Mouse (Mus musculus) heart, postnatal 4 days (tissue): ENCODE data around the gene Kbtbd7. TPM values are rescaled to one million over a fixed set of nuclear protein-coding genes. Genes with fewer than 3 reads are reported as not detected.

Experiments
- DNase-seq: peaks from one replicate; pipeline ENCODE4 v3.0.0; 2021
- total RNA-seq, 2 experiments: library from RNA; stranded (reverse); gene quantifications; 2 replicates each; pipeline ENCODE4 v1.2.3; 2021

The Kbtbd7 gene
- total RNA-seq = 10 to 100 TPM; 11.0 to 11.1 TPM

- peak; percentile 95 for DNase-seq
Observed at GRCm38 (mm10) chr14:79425979-79426729, at the start of gene Kbtbd7. Gene Kbtbd7 (plus strand): TSS chr14:79426511.

DNA sequence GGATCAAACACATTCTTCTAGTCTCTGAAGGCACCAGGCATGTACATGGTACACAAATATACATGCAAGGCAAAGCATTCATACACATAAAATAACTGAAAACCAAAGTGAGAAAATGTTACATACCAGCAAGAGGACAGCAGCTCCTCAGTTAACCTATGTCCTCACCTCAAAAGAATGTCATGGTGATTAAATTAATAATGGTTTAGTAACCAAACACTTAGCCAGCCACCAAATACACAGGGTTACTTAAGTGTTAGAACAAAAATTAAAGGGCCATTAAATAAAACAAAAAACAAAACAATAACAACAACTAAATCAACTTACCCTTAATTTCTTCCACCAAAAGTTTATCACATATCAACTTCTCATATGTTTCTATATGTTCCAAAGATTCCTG is 49.3 kb upstream of the Kbtbd7 start:
- no peak for DNase-seq

GRCm38 (mm10) chr14:79383120-79383519 is 43.2 kb upstream of the Kbtbd7 start:
- DNase-seq = no peak

DNA sequence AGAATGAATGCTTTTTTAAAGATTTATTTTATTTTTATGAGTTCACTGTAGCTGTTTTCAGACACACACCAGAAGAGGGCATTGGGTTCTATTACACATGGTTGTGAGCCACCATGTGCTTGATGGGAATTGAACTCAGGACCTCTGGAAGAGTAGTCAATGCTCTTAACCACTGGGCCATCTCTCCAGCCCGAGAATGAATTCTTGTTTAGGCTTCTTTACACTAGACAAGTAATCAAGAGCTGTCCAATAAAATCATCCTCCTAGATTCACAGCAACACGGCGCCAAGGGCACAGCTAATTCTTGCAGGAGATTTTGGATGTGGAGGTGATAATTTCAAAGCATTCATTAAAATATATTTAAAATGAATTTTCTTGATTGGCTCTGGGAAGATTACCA is 38.0 kb upstream of the Kbtbd7 start:
- no peak for DNase-seq

GRCm38 (mm10) chr14:79389438-79390264 is 36.7 kb upstream of the Kbtbd7 start:
- peak; percentile 59 for DNase-seq

GRCm38 (mm10) chr14:79390265-79390926 is 35.9 kb upstream of the Kbtbd7 start, which contains the start of gene Naa16:
Gene Naa16 (minus strand): TSS chr14:79390778.
- peak; percentile 97 for DNase-seq

- DNase-seq = no peak
Observed at GRCm38 (mm10) chr14:79393289-79393688, 33.0 kb upstream of the Kbtbd7 start.

DNA sequence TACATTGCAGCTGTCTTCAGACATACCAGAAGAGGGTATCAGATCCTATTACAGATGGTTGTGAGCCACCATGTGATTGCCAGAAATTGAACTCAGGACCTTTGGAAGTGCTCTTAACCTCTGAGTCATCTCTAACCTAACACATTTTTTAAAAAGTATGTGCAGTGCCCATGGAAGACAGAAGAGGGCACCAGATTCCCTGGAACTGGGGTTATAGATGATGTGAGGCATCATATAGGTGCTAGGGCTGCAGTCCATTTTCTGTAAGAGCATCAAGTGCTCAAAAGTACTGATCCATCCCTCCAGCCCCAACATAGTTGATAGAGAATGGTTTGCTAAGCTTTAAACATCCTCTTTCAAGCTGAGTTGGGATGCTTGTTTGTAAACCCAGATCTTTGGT is 31.7 kb upstream of the Kbtbd7 start:
- peak; percentile 33 for DNase-seq

- peak; percentile 62 for DNase-seq
Observed at GRCm38 (mm10) chr14:79397321-79398122, 28.8 kb upstream of the Kbtbd7 start, which contains the start of gene Mtrf1. Gene Mtrf1 (plus strand): TSS chr14:79397772.

- DNase-seq = no peak
Observed at GRCm38 (mm10) chr14:79407641-79408040, 18.7 kb upstream of the Kbtbd7 start.

DNA sequence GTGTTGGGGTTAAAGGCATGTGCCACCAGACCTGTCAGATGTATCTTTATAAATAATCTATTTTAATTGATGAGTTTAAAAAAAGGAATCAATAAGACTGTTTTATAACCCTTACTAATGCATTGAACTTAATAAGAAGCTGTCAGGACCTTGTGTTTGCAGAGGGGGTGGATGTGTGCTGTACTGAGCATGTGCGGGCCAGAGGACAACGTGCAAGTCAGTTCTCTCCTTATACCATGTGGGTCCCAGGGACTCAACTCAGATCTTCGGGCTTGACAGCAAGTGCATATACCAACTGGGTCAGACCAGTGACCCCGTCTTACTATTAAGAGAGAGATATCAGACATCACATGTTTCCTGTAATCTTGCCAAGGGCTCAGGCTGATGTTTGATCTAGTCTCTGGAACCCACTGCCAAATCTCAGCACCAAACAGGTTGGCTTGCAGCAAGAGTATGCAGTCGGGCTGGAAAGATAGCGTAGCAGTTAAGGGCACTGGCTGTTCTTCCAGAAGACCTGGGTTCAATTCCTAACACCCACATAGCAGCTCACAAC is 17.0 kb upstream of the Kbtbd7 start:
- DNase-seq = no peak

DNA sequence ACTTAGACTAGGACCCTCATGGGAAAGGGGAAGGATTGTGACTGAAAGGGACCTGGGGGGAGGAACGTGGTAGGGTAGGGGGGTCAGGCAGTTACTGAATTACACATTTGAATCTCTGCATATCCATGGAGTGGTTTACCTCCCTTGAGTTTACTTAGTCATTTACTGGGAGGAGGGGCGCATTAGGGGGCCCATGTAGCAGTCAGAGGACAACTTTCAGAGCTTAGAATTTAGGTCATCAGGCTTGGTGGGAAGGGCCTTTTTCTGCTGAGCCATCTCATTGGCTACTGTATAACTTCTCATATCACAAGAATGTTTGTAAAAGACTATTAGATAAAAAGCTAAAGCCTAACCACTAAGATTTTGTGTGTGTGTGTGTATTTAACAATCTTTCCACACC is 15.6 kb upstream of the Kbtbd7 start:
- DNase-seq = no peak

DNA sequence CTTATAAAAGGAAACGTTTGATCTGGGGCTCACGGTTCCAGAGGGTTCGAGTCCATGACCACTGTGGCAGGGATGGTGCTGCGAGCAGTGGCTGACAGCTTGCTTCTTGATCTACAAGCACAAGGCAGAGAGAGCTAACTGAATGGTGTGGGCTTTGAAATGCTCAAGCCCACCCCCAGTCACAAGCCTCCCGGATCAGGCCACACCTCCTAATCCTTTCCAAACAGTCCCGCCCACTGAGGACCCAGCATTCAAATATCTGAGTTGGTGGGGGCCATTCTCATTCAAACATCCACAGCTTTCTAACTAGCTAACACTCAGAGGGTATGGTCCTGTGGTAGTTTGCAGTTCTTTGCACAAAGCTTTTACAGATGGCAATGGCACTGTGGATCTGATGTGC is 13.2 kb upstream of the Kbtbd7 start:
- DNase-seq = no peak

DNA sequence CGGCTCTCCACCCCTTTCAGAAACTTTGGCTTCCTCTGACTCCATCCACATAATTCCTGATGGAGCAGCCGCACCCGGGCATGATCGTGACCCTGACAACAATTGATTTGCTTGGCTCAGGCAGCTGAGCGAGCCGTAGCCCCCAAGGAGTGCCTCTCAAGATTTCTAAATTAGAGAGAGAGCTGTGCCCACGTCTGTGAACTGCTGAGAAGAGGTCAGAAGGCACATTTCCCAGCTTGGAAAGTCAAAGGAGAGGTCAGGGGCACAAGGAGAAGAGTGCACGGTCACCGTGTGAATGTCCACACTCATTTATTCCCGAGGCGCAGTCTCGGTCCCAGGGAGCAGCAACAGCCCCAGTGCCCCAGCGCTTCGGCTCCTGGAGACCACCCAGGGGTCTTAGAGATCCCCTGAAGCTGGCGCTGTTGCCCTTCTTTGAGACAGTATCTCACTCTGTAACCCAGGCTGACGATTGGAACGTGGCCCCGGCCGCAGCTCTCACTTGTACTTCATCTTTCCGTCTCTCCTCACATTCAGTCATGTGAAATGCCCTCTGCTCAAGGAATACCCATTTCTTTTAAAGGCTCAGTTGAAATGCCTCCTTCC is 6.1 kb upstream of the Kbtbd7 start:
- DNase-seq = no peak

GRCm38 (mm10) chr14:79426730-79427365 is 537 bp downstream of the Kbtbd7 start:
- peak; percentile 15 for DNase-seq

- DNase-seq = no peak
Observed at GRCm38 (mm10) chr14:79434068-79434467, 7.8 kb downstream of the Kbtbd7 start.

GRCm38 (mm10) chr14:79440655-79441054 is 14.3 kb downstream of the Kbtbd7 start:
- DNase-seq = no peak

DNA sequence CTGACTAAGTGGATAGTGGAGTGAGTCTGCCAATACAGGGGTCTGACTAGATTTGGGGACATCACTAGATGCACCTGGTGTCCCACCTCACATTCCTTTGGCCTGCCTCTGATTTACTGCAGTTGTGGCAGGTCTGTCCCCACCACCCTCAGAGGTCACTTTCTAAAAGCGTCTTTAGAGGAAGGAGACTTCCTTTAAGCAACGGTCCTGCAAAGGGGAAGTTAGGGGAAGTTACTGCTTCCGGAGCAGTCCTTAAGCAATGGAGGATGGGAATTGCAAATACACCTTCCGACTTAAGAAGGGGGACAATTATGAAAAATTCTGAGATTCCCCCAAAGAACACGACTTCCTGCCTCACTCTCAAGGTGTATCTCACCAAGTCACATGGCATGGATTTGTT is 15.1 kb downstream of the Kbtbd7 start:
- no peak for DNase-seq

GRCm38 (mm10) chr14:79444601-79445000 is 18.3 kb downstream of the Kbtbd7 start:
- no peak for DNase-seq

DNA sequence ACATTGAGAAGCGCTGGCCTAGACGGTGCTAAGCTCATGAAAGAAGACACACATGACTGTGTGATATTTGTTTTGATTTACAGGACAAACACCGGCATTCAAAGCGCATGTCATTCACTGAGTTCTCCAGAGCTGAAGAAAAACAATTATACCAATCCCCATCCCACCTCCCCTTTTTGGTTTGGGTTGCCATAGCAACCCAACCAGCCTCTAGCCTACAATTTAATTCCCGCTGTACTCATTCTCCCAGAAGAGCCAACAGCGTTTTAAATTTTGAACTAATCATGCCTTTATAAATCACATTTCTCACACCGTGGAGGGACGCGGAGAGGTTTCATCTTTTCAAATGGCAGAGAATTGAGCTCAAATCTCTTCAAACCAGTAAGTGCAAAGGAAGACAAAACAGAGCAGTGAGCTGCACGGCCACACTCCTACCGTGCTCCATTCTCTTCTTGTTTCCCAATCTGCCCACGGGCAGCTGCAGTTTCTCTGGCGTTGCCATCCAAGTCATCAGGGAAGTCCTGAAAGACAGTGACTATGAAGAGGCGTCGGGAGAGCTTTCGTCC is 18.8 kb downstream of the Kbtbd7 start:
- DNase-seq = no peak
